Mouse (Mus musculus): ENCODE data around the gene Ryr1.

Gene Ryr1

DNA sequence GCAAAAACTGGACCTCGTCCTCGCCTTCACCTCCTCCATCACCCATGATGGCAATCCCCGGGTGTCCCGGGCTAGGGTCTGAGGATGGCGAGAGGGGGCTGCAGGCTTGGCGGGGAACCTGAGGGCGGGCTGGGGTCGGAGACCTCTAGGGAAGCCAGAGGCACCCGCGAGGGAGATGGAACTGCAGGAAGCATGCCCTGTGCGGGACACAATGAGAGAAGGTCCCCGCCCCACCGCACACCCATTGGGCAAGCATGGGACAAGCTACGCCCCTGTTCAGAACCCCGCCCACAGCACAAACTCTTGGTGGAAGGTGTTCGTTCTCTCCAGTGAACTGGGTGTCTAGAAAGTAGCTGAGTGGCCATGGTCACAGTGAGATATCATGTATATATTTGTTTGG, at the start of gene Ryr1:
Gene Ryr1, minus strand, starts transcription at position 210 of the 400 bp plus-strand sequence.
- peak; percentile 37 for DNase-seq (ENCODE audit: low spot score)

DNA sequence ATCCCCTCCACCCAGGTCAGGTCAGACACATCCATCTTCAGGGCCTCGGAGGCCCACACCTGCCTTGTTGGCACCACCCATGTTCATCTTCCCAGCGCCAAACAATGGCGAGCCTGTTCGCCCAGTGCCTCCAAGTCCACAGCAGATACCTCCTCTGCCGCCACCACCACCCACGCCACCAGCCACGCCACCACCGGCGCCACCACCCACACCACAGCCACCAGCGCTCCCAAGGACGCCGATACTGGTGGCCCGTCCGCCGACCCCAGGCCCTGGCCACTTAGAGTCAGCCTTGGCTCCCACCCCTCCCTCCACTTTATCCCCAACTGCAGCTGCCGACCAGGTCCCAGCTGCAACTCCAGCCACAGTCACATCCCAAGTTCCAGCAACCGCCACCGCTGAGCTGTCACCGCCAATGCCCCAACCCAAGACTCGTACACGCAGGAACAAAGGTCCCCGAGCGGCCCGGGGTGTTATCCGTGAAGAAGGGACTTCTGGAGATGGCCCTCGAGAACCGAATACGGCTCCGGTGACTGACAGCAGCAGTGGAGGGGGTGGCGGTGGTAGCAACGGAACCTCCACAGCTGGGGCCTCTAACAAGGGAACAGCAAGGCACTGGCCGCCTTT, 47.5 kb upstream of the Ryr1 start:
- DNase-seq (ENCODE audit: low spot score): no peak

DNA sequence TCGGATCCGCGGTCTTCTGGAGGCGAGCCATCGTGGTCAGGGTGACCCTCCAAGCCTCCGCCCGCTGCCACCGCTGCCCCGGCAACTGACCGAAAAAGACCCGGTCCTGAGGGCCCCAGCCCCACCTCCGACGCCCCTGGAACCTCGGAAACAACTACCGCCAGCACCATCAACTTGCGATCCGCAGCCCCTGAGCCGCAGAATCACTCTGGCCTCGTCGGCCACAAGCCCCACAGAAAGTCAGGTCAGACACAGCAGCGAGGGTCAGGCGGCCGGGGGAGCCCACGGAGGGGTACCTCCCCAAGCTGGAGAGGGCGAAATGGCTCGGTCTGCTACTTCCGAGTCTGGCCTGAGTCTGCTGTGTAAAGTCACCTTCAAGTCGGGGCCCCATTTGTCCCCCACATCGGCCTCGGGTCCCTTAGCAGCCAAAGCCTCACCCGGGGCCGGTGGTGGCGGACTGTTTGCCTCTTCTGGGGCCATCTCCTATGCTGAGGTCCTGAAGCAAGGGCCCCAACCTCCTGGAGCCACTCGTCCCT, 46.7 kb upstream of the Ryr1 start:
- DNase-seq (ENCODE audit: low spot score): no peak

DNA sequence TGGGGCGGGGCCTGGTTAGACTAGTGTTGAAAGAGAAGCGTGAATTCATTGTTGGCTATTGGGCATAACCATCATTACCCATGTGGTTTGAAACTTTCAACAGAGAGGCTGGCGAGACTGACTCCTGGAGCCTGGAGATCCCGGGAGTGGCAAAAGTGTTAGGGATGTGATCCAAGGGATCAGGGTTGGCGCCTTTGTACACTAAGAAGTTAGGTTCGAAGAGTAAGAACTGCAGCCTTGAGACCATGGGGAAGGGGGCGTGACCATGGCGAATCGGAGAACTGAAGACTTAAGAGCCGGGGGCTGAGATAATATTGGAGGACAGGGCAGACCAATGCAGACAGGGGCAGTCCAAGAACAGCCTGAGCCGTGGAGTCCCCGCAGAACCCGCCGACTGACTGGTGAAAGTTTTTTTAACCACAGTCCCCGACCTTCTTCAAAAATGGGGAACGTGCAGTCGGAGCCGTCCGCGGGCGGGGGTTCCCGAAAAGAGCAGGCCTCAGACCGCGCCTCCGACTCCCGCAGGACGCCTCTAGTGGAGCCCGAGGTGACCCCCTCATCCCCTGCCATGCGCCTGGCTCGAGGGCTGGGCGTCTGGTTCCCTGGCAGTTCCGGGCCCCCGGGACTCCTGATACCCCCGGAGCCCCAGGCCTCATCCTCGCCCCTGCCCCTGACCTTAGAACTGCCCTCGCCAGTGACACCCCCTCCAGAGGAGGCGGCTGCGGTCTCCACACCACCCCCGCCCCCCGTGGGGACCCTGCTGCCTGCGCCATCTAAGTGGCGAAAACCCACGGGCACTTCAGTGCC, 46.0 kb upstream of the Ryr1 start:
- DNase-seq (ENCODE audit: low spot score): peak; percentile 20

DNA sequence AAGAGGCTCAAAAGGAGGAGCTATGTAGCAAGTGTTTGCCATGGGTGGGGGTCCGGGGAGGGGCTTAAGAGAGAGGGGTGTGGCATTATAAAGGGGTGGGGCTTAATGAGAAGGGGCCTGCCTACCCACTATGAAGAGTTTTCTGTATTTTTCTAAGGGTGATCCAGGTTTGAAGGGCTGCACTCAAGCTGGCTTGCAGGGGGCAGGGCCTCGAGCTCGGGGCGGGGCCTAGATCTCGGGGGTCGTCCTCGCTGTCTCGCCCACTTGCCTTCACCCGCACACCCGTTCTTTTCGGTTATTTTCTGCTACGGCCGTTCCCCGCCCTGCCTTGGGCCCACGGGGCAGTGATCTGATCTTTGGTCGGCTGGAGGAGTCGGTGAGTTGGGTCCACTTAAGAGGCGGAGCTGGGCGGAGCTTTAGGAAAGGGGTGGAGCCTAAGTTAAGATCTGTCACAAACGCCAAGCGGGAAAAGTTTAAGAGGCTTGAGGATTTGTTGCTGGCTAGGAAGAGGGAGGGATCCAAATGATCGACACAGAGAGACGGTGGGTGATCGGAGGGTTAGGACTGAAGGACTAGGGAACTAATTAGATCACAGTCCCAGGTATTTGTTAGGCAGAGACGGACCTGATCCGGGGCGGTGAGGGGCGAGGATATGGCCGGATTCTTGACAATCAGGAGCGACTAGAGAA, 45.2 kb upstream of the Ryr1 start, which contains the start of the genes Ggn and Spred3:
Gene Ggn, plus strand, starts transcription at position 145 of the 689 bp plus-strand sequence.
Gene Spred3, minus strand, starts transcription at position 346 of the 689 bp plus-strand sequence.
- DNase-seq (ENCODE audit: low spot score): no peak

DNA sequence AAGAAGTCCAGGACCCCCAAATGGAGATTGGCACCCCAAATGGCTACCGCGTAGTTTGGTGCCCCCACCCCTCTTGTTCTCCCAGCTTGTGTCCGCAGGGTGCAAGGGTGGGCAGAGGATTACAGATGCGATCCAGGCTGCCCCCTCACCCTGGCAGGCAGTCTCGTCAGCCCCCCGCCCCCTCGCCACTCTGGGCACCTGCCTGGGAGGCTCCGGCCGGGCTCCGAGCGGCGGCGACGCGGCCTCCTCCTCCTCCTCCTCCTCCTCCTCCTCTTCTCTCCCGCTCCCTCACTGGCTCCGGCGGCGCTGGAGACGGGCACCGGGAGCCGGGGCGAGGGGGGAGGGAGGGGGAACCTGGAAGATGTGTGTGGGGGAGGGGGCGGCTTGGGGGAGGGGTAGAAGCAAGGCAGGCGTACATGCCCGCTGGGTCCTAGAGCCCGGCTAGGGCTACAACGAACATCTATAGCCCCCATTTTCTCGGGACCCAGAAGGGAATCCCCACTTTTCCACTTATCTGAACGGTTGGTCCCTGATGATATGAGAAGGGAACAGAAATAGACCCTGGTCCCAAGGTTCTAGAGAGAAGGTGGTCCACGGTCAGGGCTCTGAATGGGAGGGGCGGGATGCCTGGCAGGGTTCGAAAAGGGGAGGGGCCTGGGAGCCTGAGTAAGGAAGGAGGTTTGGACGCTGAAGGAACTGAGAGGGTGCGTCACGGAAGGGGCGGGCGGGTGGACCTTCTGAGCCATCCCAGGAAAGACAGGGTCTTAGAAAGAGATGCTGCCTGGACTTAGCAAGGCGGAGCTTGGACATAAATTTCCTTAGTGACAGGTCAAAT, 44.5 kb upstream of the Ryr1 start:
- no peak for DNase-seq (ENCODE audit: low spot score)

DNA sequence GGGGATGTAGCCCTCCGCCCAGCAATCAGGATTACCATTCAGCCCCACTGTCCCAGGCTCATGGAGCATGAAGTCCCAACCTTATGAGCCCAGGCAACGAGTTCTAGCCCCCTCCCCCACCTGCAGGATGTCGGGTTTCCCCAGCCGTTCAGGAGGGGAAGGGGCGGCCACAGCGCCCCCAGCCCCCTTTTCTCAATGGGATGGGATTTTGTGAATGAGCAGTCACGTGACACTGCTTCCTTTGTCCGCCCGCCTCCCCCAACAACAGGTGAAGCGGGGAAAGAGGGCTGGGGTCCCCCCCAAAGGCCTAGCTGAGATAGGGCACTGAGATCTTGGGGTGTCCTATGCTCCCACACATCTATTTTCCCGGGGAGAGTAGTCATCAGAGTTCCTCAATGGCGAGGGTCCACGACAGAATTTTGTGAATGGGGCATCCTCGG, 43.8 kb upstream of the Ryr1 start:
- DNase-seq (ENCODE audit: low spot score): no peak

DNA sequence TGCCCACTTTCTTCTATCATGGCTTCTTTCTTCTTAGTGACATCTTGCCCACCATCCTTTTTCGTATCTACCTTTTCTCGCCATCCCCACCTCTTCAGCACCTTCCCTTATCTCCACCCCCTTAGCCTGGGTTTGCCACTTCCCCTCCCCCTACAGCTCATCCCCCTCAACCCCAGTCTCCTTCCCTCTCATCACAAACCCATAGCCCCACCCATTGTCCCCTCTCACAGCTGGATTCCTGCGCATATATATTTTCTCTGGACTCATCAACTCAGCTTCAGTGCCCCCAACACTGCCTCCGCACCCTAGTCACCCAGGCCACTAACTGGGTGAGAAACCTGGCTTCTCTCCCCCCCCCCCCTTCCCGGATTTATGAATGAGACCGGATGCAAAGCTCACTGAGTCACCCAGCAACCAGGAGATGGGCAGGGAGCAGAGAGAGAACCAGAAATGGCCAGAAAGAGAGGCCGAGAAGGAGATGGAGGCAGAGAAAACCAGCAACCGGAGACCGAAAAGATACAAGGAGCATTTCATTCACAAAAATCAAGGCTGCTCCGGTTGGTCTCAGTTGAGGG, 43.2 kb upstream of the Ryr1 start:
- no peak for DNase-seq (ENCODE audit: low spot score)

DNA sequence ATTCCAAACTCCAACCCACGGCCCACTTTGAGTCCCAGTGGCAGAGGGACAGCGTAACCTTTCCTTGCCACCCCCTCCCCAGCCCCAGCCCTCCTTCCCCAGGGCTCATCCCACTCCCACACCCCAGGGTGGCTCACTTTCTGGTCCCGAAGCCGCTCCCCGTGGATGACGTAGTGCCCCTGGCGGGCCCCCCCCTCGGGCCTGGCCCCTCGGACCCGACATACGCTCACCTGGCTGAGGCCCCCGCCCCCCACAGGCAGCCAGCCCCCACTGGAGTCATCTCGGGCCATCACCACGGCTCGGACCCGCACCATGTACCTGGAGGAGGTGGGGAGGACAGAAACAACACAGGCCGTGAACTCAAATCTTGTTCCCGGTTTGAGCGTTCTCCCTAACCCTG, 42.7 kb upstream of the Ryr1 start:
- no peak for DNase-seq (ENCODE audit: low spot score)

DNA sequence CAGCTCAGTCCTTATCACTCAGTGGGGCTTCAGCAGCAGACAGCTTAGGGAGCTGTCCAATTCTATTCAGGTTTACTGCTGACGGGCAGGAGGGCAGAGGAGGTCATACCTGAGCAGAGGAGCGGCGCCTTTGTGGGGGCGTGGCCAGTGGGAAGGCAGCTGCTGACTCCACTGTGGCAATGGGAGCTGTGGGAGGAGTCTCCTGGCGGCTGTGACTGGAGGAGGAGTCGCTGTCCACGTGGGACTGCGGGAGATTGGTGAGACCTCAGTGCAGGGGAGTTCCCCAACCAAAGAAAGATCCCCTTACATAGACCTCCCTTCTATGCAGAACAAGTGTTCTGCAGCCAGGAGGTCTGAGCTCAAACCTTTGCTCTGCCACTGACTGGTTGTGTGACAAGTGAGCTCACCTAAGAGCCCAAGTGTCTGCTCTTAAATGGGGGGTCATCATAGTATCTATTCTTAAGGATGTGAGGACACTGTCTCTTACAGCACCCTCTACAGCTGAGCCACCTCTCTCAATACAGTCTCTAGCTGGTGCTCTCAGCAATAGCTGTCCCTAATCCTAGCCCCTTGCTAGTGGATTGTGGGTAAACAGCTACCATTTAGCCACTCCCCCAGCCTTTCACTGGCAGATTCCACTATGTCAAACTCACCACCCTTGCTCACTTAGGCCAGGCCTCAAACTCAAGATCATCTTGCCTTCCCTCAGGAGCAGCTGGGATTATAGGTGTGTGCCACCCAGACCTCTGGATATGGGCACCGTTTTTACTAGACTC, 38.0 kb upstream of the Ryr1 start:
- DNase-seq (ENCODE audit: low spot score): peak; percentile 45

DNA sequence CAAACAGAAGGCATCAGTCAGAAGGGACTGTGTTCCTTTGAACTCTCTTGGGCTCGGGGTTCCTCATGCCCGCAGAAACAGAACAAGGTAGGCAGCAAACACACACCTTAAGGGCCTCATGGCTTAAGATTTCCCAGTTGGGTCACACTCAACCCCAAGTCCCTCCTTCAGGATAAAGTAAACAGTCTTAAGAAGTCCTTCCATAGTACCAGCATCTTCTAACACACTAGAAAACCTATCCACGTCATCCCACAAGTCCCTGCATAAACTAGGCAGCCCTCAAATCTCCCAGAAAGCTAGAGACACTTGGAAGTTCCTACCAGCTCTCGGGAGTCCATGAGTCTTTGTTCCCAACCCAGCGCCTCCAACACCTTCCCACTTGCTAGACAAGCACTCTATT, 37.3 kb upstream of the Ryr1 start:
- no peak for DNase-seq (ENCODE audit: low spot score)

DNA sequence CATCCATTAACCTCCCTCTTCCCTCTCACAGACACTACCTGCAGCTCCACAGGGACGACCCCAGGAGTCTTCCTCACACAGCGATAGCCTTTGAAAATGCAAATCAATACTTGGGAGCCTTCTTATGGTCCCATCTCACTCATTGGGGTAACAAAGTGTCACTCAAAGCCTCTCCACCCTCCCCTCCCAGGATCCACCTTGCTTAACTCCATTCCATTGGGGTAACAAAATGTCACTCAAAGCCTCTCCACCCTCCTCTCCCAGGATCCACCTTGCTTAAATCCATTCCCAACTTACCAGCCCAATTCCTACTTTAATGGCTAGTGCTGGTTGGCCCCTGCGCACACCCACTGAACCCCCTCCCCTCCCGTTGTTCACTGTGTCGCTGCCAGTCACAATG, 33.3 kb upstream of the Ryr1 start:
- DNase-seq (ENCODE audit: low spot score): no peak

DNA sequence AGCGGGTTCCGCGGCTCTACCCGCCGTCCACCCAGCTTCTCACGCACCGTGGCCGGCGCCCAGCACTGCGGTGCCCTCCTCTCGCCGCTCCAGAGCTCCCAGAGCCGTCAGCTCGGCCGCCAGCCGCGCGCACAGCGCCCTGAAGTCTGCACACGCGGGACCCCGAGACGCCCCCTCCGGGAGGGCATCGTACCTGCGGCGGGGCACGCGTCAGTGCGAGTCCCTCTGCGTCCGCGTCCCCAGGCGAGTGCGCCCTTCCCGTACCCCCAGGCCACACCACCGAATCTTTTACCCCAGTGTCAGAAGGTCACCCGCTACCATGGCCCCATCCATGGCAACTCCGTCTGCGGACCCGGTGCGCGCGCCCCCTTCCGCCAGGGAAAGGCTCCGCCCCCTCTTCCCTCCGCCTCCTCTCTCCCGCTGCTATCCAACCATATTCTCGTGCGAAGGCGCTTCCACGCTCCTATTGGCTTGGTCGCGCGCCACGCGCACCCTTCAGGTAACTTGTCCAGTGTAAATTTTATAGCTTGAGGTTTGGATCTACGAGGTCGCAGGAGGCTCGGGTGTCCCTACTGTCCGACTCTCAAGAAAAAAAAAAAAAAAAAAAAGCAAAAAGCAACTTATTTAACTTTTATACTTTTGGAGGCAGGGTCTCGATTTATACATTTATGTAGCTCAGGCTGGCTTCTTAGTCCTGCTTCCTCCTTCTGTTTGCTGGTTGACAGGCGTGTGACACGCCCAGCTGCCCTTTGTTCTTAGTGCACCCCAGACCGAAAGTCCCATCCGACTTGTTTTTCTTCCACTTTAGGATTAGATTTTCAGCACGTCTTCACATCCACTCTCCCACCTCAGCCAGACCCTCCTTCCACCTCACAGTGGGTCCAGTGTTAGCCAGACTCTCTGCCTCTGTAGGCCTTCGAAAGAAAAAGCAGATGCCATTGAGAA, 31.1 kb upstream of the Ryr1 start, which contains the start of gene Fam98c:
Gene Fam98c, minus strand, starts transcription at position 397 of the 945 bp plus-strand sequence.
- peak; percentile 76 for DNase-seq (ENCODE audit: low spot score)

DNA sequence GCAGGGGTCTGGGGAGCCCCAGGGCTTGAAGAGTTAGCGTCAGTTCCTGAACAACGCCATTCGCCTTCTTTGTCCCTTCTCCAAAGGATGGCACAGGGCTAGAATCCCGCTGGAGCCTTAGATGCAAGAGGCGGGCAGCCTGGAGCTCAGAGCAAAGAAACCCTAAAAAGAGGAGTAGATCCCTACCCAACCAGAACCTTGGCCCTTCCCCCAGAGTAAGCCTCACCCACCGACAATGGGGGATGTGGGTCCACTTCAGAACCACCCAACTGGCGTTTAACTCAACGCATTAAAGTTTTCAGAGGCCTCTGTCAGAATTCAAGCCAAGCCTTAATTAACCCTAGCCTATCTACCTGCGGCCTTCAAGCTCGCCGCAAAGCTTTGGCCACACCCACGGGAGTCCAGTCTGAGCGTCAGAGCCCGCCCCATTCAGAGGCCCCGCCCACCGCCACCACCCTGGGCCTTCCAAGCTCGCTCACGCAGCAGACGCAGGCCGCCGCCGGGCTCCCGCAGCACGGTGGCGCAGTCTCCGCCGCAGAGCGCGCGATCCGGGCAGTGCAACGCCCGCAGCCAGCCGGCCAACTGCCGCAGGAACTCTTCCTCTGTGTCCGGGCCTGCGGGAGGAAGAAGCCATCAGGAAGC, 30.3 kb upstream of the Ryr1 start:
- DNase-seq (ENCODE audit: low spot score): peak; percentile 77

DNA sequence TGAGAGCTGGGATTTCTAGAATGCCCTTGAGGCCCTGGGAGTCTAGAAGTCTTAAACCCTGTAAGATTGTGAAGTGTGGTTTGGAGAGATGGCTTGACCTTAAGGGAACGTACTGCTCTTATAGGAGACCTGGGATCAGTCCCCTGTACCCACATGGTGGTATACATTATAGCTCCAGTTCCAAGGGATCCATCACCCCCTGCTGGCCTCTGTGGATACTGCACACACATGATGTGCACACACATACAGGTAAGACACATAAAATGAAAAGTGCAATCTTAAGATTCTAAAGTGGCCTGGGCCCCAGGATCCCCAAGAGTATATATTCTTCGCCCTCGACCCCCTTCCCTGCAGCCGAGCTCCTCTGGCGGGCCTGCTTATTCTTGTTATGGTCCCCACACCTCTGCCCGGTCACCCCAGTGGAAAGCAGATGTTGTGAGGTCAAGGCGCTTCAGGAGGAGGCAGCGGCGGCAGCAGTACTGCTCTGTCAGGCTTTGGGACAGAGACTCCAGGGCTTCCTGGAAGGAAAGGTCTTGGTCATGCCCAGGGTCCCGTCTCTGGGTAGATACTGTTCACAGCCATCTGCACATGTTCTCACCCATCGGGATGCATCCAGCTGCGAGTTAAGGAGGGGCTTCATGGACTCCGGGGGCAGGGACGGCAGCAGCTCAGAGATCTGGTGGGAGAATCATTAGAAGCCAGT, 29.2 kb upstream of the Ryr1 start:
- DNase-seq (ENCODE audit: low spot score): no peak

DNA sequence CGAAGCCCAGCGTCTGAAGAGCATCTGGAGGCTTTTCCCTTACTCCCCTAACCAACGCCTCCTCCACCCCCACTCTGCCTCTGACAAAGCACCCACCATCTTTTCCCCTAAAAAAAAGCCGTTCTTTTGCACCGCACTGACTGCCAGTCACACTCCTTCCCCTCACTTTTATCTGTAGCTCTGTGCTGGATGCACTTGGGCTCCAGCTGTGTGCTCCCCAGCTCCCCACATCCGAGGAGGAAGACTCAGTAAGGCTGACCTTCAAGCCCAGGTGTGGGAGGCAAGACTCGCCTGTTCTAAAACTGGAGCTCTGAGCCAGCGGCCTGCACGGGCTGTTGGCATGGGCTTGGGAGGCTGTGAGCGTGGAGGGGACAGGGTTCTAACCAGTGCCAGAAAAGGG, 26.5 kb upstream of the Ryr1 start:
- no peak for DNase-seq (ENCODE audit: low spot score)

DNA sequence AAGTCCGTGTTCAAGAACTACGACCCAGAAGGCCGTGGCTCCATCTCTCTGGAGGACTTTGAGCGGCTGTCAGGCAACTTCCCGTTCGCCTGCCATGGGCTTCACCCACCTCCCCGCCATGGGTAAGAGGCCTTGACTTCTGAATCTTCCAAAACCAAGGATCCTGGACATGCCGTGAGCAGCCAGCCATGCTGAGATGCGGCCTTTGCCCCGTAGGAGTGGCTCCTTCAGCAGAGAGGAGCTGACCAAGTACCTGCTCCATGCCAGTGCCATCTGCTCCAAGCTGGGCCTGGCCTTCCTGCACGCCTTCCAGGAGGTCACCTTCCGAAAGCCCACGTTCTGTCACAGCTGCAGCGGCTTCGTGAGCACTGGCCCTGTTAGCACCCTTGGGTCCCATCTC, 23.8 kb upstream of the Ryr1 start:
- DNase-seq (ENCODE audit: low spot score): no peak
